Mouse (Mus musculus): Measurements from ENCODE around the gene Sgpl1.

GRCm38 (mm10) chr10:61158594-61158993 lies 11.1 kb upstream of the Sgpl1 start:
- TF ChIP-seq MAFK (IDR thresholded peaks at IDR 0.05; ENCODE audit: insufficient read depth, low read depth, low read length), result no peak
- TF ChIP-seq HCFC1 (IDR thresholded peaks at IDR 0.05; ENCODE audit: borderline replicate concordance, insufficient read depth, low read length), result no peak
- no peak for TF ChIP-seq CHD2 (IDR thresholded peaks at IDR 0.05; ENCODE audit: low read depth, low read length)

All from ES-E14 (cell line).